Mouse (Mus musculus) liver, postnatal 0 days (tissue): Measurements from ENCODE around the gene Rsph1. TPM values are rescaled to one million over a fixed set of nuclear protein-coding genes. Genes with fewer than 3 reads are reported as not detected.

Source experiments
- ATAC-seq: fragments of 200-750 bp; cut with Nextera tagmentation; 2 replicates; pipeline ENCODE4 v1.8.0; 2017; ENCODE audit warnings: mild to moderate bottlenecking, moderate library complexity
- DNase-seq: peaks from one replicate; pipeline ENCODE4 v3.0.0-alpha.2; 2016
- H3K27ac ChIP-seq: fragments of 300-500 bp; sonication (generic); 2 replicates; pipeline ENCODE4 v1.5.1; 2014; ENCODE audit warnings: antibody characterized with exemption, moderate library complexity, mild to moderate bottlenecking, low read depth
- H3K27me3 ChIP-seq: fragments of 300-500 bp; sonication (generic); 2 replicates; pipeline ENCODE4 v1.6.1; 2014; ENCODE audit warnings: low read length, control low read depth, mixed read lengths; ENCODE audit not compliant: insufficient read depth
- H3K36me3 ChIP-seq: fragments of 300-500 bp; sonication (generic); replicated peaks from 2 replicates; pipeline ENCODE4 v1.6.1; 2014; ENCODE audit warnings: mild to moderate bottlenecking, control low read depth, low read length, moderate library complexity, mixed read lengths; ENCODE audit not compliant: insufficient read depth
- H3K4me1 ChIP-seq: fragments of 300-500 bp; sonication (generic); 2 replicates; pipeline ENCODE4 v1.6.1; 2014; ENCODE audit warnings: antibody characterized with exemption, mild to moderate bottlenecking, control low read depth; ENCODE audit not compliant: insufficient read depth
- H3K4me2 ChIP-seq: fragments of 300-500 bp; sonication (generic); 2 replicates; pipeline ENCODE4 v1.6.1; 2014; ENCODE audit warnings: low read depth, mild to moderate bottlenecking, low read length, moderate library complexity, mixed read lengths
- H3K4me3 ChIP-seq: fragments of 300-500 bp; sonication (generic); 2 replicates; pipeline ENCODE4 v1.5.1; 2014; ENCODE audit warnings: low read depth, low read length
- H3K9ac ChIP-seq: fragments of 300-500 bp; sonication (generic); replicated peaks from 2 replicates; pipeline ENCODE4 v1.6.1; 2014; ENCODE audit warnings: mild to moderate bottlenecking, moderate library complexity
- H3K9me3 ChIP-seq: fragments of 300-500 bp; sonication (generic); 2 replicates; pipeline ENCODE4 v1.6.1; 2016; ENCODE audit warnings: mild to moderate bottlenecking, control low read depth, low read length, mixed read lengths
- CTCF ChIP-seq: sonication (generic); IDR thresholded peaks from 2 replicates; pipeline ENCODE4 v1.5.1; 2016; ENCODE audit warnings: antibody characterized with exemption, low read depth
- EP300 ChIP-seq: IDR thresholded peaks from 2 replicates; pipeline ENCODE4 v1.6.1; 2016; ENCODE audit warnings: antibody characterized with exemption, low read depth, mild to moderate bottlenecking
- WGBS: fragments of 180-500 bp; shearing (Covaris S2); extraction: QIAGEN DNeasy Blood & Tissue Kit; methylation state at CpG from one replicate; pipeline ENCODE4 v1.1.7; 2014; ENCODE audit not compliant: insufficient replicate concordance; 5-methylcytosine and 5-hydroxymethylcytosine counted together
- polyA plus RNA-seq: library from polyadenylated mRNA; unstranded; fragments of >200 nt; fragmentation: Nextera tagmentation; extraction: Ambion mirVana; gene quantifications from 2 replicates; pipeline ENCODE4 v1.2.1, GENCODE M21; 2015

Rsph1 gene
- polyA plus RNA-seq, 1 experiment from 2014 or later: 0.90 TPM

DNA sequence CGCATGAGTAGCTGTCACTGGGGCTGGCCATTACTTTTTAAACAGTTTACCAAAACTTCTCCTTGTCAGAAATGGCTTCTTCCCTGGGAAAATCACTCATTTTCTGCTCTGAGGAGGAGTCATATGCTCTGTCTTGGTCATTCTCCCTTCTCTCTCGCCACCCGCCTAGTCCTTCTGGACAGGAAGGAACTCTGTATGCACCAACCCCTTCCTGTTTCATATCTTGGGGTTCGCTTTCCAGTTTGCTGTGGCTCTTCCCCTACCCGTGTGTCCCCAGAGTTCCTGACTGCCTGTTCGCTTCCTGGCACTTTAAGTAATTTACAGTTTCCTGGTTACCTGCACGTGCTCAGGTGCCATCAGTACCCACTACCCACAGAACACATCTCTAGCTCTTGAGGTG, 50.3 kb downstream of the Rsph1 start:
- Histone ChIP-seq H3K36me3 (0 out of 2 replicates have a peak, but pooled peaks cover 4% of the 10 kb centered on the region), H3K4me3 (no peak overlapping the region), H3K4me2 (no peak overlapping the region), H3K9me3 (no peaks in the 10 kb centered on the region), H3K4me1 (peaks cover 16% of the 10 kb centered on the region), H3K9ac (no peak overlapping the region), H3K27me3 (no peaks in the 10 kb centered on the region), H3K27ac (no peak overlapping the region)
- no peak for TF ChIP-seq CTCF
- no peak for TF ChIP-seq EP300
- ATAC-seq (no peak), DNase-seq (no peak)
- WGBS: 48% methylated on average over 7 of the region's 7 CpGs

DNA sequence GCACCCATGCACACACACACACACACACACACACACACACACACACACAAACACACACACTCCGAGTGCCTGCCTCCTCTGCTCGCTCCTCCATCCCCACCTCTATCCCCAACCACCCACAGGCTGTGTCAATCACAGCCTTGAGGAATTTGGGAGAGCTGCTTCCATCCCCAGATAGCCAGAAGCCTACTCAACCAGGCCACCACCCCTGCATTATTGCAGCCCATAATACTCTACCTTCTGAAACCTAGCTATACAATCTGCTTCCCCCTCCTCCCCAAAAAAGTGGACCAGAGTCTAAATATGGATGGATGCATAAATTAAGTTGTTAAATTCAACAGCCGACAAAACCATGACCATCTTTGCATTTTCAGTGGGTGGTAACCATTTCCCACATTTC, 50.8 kb downstream of the Rsph1 start:
- H3K9ac ChIP-seq: no peak overlapping the region
- no peak overlapping the region for H3K27ac ChIP-seq
- no peaks in the 10 kb centered on the region for H3K9me3 ChIP-seq
- peaks cover 2% of the 10 kb centered on the region; the same call in 1 of the 2 replicates for H3K36me3 ChIP-seq
- DNase-seq (no peak), ATAC-seq (no peak)
- no peak for TF ChIP-seq CTCF
- TF ChIP-seq EP300: no peak
- no peak overlapping the region for H3K4me3 ChIP-seq
- H3K4me2 ChIP-seq: no peak overlapping the region
- WGBS: 56% methylated on average over 3 of the region's 3 CpGs
- H3K4me1 ChIP-seq: peaks cover 18% of the 10 kb centered on the region
- no peaks in the 10 kb centered on the region for H3K27me3 ChIP-seq

DNA sequence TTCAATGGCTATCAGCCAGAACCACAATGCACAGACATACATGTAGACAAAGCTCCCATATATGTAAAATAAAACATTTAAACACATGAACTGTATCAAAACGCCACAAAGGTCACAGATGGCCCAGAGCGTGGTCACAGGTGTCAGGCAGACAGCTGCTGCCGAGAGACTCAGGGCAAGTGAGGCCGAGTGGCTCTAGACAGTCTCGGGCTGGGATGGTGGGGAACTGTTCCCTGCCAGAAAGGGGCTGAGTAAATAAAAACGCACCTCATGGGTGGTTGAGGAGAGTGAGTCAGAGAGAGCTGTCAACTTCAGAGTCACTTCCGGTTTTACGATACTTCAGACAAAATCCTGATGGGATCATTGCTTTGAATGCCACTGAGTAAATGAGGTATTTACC, 52.6 kb downstream of the Rsph1 start:
- no peak for DNase-seq
- H3K9ac ChIP-seq: no peak overlapping the region
- H3K27ac ChIP-seq: peak overlapping the region; percentile 39; the same call in 1 of the 2 replicates
- H3K36me3 ChIP-seq: no peaks in the 10 kb centered on the region; the same call in 1 of the 2 replicates
- WGBS: 58% methylated on average over 8 of the region's 8 CpGs
- no peak for TF ChIP-seq CTCF
- TF ChIP-seq EP300: no peak
- H3K27me3 ChIP-seq: no peaks in the 10 kb centered on the region
- no peak overlapping the region for H3K4me3 ChIP-seq
- no peak for ATAC-seq
- H3K9me3 ChIP-seq: no peaks in the 10 kb centered on the region
- H3K4me1 ChIP-seq: peaks cover 18% of the 10 kb centered on the region
- no peak overlapping the region for H3K4me2 ChIP-seq

DNA sequence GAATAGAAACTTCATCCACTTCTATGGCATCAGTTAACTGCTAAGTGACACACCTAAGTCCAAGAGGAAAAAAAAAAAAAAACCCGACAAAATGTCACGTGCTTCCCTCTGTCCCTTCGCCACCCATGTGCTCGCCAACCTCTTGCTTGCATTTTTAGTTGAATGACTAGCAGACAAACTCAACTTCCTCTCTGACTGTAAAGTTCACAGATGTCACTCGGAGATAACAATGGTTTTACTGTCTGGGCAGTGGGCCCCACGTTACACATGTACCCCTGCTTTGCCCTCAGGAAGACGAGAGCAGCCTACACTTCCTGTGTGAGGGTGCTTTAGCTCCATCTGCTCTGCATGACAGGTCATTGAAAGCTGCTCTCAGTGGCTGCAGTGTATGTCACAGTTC, 53.3 kb downstream of the Rsph1 start:
- no peaks in the 10 kb centered on the region for H3K9me3 ChIP-seq
- H3K4me2 ChIP-seq: no peak overlapping the region
- DNase-seq: no peak
- H3K4me1 ChIP-seq: peaks cover 18% of the 10 kb centered on the region
- H3K9ac ChIP-seq: no peak overlapping the region
- peak overlapping the region; percentile 39 for H3K27ac ChIP-seq
- H3K27me3 ChIP-seq: no peaks in the 10 kb centered on the region
- no peaks in the 10 kb centered on the region; the same call in 1 of the 2 replicates for H3K36me3 ChIP-seq
- WGBS: 21% methylated on average over 7 of the region's 7 CpGs
- ATAC-seq: peak; percentile 70
- no peak overlapping the region for H3K4me3 ChIP-seq
- TF ChIP-seq CTCF (no peak), EP300 (no peak)

DNA sequence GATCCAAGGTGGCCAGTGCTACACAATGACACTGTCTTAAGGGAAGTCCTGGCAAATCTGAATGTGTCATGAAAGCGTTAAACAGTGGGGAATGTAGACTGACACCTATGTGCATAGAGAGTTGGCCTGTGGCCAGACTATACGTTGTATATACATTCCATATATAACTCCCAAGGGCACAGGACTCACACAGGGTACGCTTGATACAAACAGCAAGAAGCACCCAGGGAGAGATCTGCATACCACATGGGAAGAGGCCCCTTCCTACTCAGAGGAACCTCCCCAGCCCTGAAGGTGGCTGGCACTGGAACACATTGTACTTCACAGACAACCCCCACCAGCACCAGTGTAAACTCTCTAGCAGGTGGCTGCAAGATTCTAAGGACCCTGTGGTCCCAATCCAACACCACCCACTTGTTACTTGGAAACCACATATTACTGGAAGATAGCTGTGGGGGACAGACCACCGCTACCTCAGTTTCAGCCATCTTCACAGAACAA, 54.3 kb downstream of the Rsph1 start:
- Histone ChIP-seq H3K27ac (peak overlapping the region; percentile 34; the same call in 1 of the 2 replicates), H3K4me2 (no peak overlapping the region), H3K4me1 (peaks cover 18% of the 10 kb centered on the region), H3K36me3 (no peaks in the 10 kb centered on the region; the same call in 1 of the 2 replicates), H3K9ac (no peak overlapping the region), H3K9me3 (no peaks in the 10 kb centered on the region), H3K4me3 (no peak overlapping the region), H3K27me3 (no peaks in the 10 kb centered on the region)
- DNase-seq: no peak
- peak; percentile 33; the same call in 1 of the 2 replicates for ATAC-seq
- 54% methylated on average over 4 of the region's 4 CpGs for WGBS
- no peak for TF ChIP-seq CTCF
- TF ChIP-seq EP300: no peak

DNA sequence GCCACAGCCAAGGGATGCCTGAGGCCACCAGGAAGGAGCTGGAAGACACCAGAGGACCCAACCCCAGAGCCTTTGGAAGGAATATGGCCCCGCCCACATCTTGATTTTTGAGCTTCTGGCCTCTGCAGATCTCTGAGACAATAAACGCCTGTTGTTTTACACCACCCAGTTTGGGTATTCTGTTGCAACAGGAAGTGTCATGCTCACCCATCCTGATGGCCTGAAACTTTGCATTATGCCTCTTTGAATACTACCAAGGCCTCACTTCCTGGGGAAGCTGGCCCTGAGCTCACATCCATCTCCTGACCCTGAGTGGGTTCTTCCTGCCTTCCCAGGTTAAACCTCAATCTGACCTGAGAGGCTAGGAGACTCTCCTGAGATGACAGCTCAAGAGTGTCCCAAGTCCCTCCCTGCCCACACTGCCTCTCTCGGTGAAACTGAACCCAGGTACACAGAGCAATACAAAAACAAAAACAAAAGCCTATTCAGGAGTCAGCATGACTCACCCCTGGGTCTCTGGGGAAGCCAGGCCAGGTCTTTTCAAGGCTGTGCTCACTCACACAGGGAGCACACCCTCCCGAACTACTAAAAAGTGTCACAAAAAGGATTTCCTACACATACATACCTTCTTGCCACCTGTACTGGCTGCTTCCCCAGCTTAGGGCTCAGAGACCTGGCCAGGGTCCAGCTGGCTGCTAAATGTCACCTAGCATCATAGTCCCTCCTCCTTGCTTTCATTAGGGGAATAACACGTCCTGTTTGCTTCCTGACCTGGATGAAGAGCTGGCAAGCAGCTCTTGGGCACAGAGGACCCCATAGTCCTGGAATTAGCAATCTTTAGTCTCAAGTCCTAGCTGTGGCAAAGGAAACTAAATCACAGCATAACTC, 60.9 kb downstream of the Rsph1 start:
- no peak for ATAC-seq
- Histone ChIP-seq H3K9me3 (no peaks in the 10 kb centered on the region), H3K4me2 (no peak overlapping the region), H3K27me3 (no peaks in the 10 kb centered on the region), H3K4me1 (peaks cover 3% of the 10 kb centered on the region; the same call in 1 of the 2 replicates), H3K36me3 (no peaks in the 10 kb centered on the region), H3K27ac (peak overlapping the region; percentile 44; the same call in 1 of the 2 replicates), H3K9ac (no peak overlapping the region), H3K4me3 (no peak overlapping the region)
- TF ChIP-seq EP300 (no peak), CTCF (no peak)
- DNase-seq: no peak
- 51% methylated on average over 5 of the region's 5 CpGs for WGBS
